Mouse (Mus musculus): ENCODE measurements at regions not wholly inside any gene's neighbourhood (a gene's known extent, or its start where the extent isn't known, plus 50 kb on each side); places are given as distances from the start of the nearest gene placed in this dataset.

- TF ChIP-seq FOSL1 (IDR thresholded peaks at IDR 0.05; ENCODE audit: insufficient read depth, low read length, poor library complexity, severe bottlenecking) (no peak), CTCF (IDR thresholded peaks at IDR 0.05; ENCODE audit: control insufficient read depth, insufficient read depth, insufficient read length) (no peak), MYOG (IDR thresholded peaks at IDR 0.05; ENCODE audit: control insufficient read depth, extremely low read depth, insufficient read length) (no peak), MAX (IDR thresholded peaks at IDR 0.05) (no peak), CEBPB (IDR thresholded peaks at IDR 0.05; ENCODE audit: low read depth) (no peak), USF1 (IDR thresholded peaks at IDR 0.05; ENCODE audit: low read depth) (no peak), MYOD1 (IDR thresholded peaks at IDR 0.05; ENCODE audit: control insufficient read depth, insufficient read length, low read depth) (no peak)
These were observed 66.9 kb upstream of the Lpar1 start for GRCm38 (mm10) chr4:58620641-58621040.
